Mouse (Mus musculus): ENCODE measurements around the gene Zfp536. TPM values are rescaled to one million over a fixed set of nuclear protein-coding genes. Genes with fewer than 3 reads are reported as not detected.

Gene Zfp536
- polyA plus RNA-seq, 1 experiment from 2014 or later: 1.9 TPM

DNA sequence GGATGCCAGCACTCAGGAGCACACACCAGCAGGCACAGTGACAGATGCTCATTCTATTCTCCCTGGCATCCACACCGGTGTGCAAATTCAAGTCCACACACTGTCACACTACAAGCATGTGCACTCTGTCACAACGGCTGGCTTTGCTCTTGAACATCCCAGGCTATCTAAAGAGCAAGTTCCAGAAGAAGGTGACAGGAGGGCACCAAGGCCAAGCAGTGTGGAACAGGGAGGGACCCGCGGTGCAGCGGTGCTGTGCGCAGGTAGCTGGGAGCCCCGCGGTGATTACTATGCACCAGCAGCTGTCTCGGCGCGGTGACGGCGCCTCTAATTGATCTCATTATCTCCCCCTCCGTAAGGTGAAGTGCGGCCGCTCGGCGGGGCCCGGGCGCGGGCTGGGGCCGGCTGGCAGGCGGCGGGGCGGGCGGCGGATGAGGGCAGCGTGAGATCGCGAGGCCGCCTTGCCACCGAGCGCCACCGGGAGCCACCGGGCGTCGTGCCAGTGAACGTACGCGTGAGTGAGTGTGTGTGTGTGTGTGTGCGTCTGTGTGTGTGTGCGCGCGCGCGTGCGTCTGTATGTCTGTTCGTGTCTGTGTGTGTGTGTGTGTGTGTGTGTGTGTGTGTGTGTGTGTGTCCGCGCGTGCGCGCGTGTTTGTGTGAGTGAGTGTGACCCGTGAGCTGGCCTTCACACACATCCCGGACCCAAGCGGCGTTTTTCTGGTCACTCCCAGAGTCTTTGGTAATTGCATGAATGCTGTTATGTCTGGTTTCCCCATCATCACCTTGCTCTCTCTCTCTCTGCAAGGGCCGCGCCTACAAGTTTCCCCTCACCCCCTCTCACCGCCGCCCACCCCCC is 149.3 kb downstream of the Zfp536 start:
- Histone ChIP-seq H3K9me3 (ENCODE audit: control insufficient read depth, low read length) (no peaks in the 10 kb centered on the region), H3K9ac (ENCODE audit: low read length) (peak overlapping the region; percentile 43), H3K27me3 (ENCODE audit: control insufficient read depth, insufficient read depth, low read length) (peaks cover 13% of the 10 kb centered on the region; the same call in 1 of the 2 replicates), H3K4me2 (ENCODE audit: low read depth, severe bottlenecking) (peak overlapping the region; percentile 93), H3K4me1 (ENCODE audit: control insufficient read depth, insufficient read depth, low read length) (0 out of 2 replicates have a peak, but pooled peaks cover 4% of the 10 kb centered on the region), H3K36me3 (ENCODE audit: control insufficient read depth, insufficient read depth, low read length) (no peaks in the 10 kb centered on the region), H3K4me3 (ENCODE audit: low read depth, low read length) (peak overlapping the region; percentile 37), H3K27ac (replicated peaks; ENCODE audit: low read depth, low read length) (no peak overlapping the region)
- DNase-seq (ENCODE audit: low spot score) (peak; percentile 59), ATAC-seq (ENCODE audit: insufficient number of reproducible peaks, low FRiP score, low TSS enrichment, low read depth) (peak; percentile 39; the same call in 1 of the 2 replicates)
- whole genome bisulfite sequencing: 3% methylated on average over 55 of the region's 62 CpGs

DNA sequence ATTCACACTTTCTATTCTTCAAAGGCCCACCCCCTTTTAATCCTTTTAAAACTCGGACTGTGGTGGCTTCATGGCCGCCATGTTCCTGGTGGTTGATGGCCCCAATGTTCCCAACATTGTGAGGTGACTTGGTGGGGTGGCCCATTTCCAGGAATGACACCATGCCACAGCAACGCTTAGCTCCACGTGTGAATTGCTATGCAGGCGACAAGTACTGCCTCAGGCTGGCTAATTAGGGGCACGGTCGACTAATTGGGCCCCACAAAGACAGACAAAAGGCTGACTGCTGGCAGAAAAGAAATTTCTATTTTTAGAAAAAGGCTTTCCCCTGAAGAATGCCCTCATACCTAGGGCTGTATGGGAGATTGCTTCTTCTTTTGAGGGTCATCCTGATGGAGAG is 154.2 kb downstream of the Zfp536 start:
- Histone ChIP-seq H3K36me3 (ENCODE audit: control insufficient read depth, insufficient read depth, low read length) (no peaks in the 10 kb centered on the region), H3K27me3 (ENCODE audit: control insufficient read depth, insufficient read depth, low read length) (peaks cover 11% of the 10 kb centered on the region; the same call in 1 of the 2 replicates), H3K9ac (ENCODE audit: low read length) (no peak overlapping the region), H3K4me3 (ENCODE audit: low read depth, low read length) (no peak overlapping the region), H3K4me1 (ENCODE audit: control insufficient read depth, insufficient read depth, low read length) (0 out of 2 replicates have a peak, but pooled peaks cover 2% of the 10 kb centered on the region), H3K9me3 (ENCODE audit: control insufficient read depth, low read length) (no peaks in the 10 kb centered on the region), H3K4me2 (ENCODE audit: low read depth, severe bottlenecking) (no peak overlapping the region), H3K27ac (replicated peaks; ENCODE audit: low read depth, low read length) (no peak overlapping the region)
- 43% methylated on average over 7 of the region's 7 CpGs for WGBS
- ATAC-seq (ENCODE audit: insufficient number of reproducible peaks, low FRiP score, low TSS enrichment, low read depth) (no peak), DNase-seq (ENCODE audit: low spot score) (no peak)

- H3K4me2 ChIP-seq (ENCODE audit: low read depth, severe bottlenecking): no peak overlapping the region
- 85% methylated on average over 2 of the region's 2 CpGs for WGBS
- H3K4me3 ChIP-seq (ENCODE audit: low read depth, low read length): no peak overlapping the region
- no peaks in the 10 kb centered on the region for H3K36me3 ChIP-seq (ENCODE audit: control insufficient read depth, insufficient read depth, low read length)
- H3K9me3 ChIP-seq (ENCODE audit: control insufficient read depth, low read length): no peaks in the 10 kb centered on the region
- DNase-seq (ENCODE audit: low spot score): no peak
- ATAC-seq (ENCODE audit: insufficient number of reproducible peaks, low FRiP score, low TSS enrichment, low read depth): no peak
- H3K9ac ChIP-seq (ENCODE audit: low read length): no peak overlapping the region
- no peaks in the 10 kb centered on the region; the same call in 1 of the 2 replicates for H3K27me3 ChIP-seq (ENCODE audit: control insufficient read depth, insufficient read depth, low read length)
- no peak overlapping the region for H3K27ac ChIP-seq (replicated peaks; ENCODE audit: low read depth, low read length)
- no peaks in the 10 kb centered on the region for H3K4me1 ChIP-seq (ENCODE audit: control insufficient read depth, insufficient read depth, low read length)
These were observed 155.6 kb downstream of the Zfp536 start for GRCm38 (mm10) chr7:37617880-37618279.

DNA sequence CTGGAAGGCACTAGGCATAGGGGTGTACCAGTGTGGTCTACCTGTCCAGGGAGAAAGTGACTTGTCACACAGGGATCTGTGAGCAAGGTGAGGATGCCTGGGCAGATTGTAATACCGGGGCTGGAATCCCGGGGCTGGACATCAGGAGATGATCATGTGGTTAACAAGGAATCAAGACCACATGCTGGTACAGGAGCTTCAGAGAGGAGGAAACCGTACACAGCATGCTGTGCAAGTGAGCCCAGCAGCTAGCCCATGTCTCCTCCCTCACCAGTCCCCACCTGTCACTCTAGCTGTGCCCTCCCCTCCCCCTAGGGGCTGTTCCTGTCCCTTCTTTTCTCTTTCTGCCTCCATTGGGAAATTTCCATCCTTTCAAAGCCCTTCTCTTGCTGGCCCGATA is 157.5 kb downstream of the Zfp536 start:
- no peak overlapping the region for H3K4me2 ChIP-seq (ENCODE audit: low read depth, severe bottlenecking)
- H3K27me3 ChIP-seq (ENCODE audit: control insufficient read depth, insufficient read depth, low read length): no peaks in the 10 kb centered on the region
- no peaks in the 10 kb centered on the region for H3K36me3 ChIP-seq (ENCODE audit: control insufficient read depth, insufficient read depth, low read length)
- DNase-seq (ENCODE audit: low spot score) (no peak), ATAC-seq (ENCODE audit: insufficient number of reproducible peaks, low FRiP score, low TSS enrichment, low read depth) (no peak)
- H3K27ac ChIP-seq (replicated peaks; ENCODE audit: low read depth, low read length): no peak overlapping the region
- no peak overlapping the region for H3K9ac ChIP-seq (ENCODE audit: low read length)
- no peaks in the 10 kb centered on the region for H3K9me3 ChIP-seq (ENCODE audit: control insufficient read depth, low read length)
- no peaks in the 10 kb centered on the region for H3K4me1 ChIP-seq (ENCODE audit: control insufficient read depth, insufficient read depth, low read length)
- no peak overlapping the region for H3K4me3 ChIP-seq (ENCODE audit: low read depth, low read length)
- 80% methylated on average over 4 of the region's 4 CpGs for WGBS

GRCm38 (mm10) chr7:37614381-37614780 is 159.1 kb downstream of the Zfp536 start:
- no peak overlapping the region for H3K9ac ChIP-seq (ENCODE audit: low read length)
- DNase-seq (ENCODE audit: low spot score): no peak
- no peak for ATAC-seq (ENCODE audit: insufficient number of reproducible peaks, low FRiP score, low TSS enrichment, low read depth)
- H3K4me1 ChIP-seq (ENCODE audit: control insufficient read depth, insufficient read depth, low read length): no peaks in the 10 kb centered on the region
- no peak overlapping the region for H3K4me2 ChIP-seq (ENCODE audit: low read depth, severe bottlenecking)
- WGBS: 60% methylated on average over 10 of the region's 10 CpGs
- H3K4me3 ChIP-seq (ENCODE audit: low read depth, low read length): no peak overlapping the region
- no peaks in the 10 kb centered on the region for H3K36me3 ChIP-seq (ENCODE audit: control insufficient read depth, insufficient read depth, low read length)
- H3K27me3 ChIP-seq (ENCODE audit: control insufficient read depth, insufficient read depth, low read length): no peaks in the 10 kb centered on the region
- no peaks in the 10 kb centered on the region for H3K9me3 ChIP-seq (ENCODE audit: control insufficient read depth, low read length)
- no peak overlapping the region for H3K27ac ChIP-seq (replicated peaks; ENCODE audit: low read depth, low read length)

DNA sequence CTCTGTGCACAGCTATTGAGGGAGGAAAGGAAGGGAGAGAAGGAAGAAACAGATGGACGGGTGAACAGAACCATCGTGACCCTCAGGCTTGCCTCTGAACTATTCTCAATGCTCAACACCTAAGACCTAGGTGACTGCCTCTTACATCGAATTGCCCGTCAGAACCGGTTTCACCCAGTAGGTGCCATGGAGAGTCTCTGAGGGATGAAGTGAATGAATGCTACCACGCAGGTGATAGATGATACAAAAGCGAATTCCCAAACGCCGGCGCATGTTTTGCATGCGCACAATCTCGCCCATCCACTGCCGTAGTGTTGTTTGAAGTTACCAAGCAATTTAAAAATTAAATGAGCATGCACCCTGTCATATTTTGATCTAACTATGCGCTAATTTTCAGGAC is 164.9 kb downstream of the Zfp536 start:
- ATAC-seq (ENCODE audit: insufficient number of reproducible peaks, low FRiP score, low TSS enrichment, low read depth) (no peak), DNase-seq (ENCODE audit: low spot score) (no peak)
- Histone ChIP-seq H3K27ac (replicated peaks; ENCODE audit: low read depth, low read length) (no peak overlapping the region), H3K9me3 (ENCODE audit: control insufficient read depth, low read length) (no peaks in the 10 kb centered on the region), H3K36me3 (ENCODE audit: control insufficient read depth, insufficient read depth, low read length) (no peaks in the 10 kb centered on the region), H3K4me2 (ENCODE audit: low read depth, severe bottlenecking) (no peak overlapping the region), H3K4me1 (ENCODE audit: control insufficient read depth, insufficient read depth, low read length) (no peaks in the 10 kb centered on the region), H3K9ac (ENCODE audit: low read length) (no peak overlapping the region), H3K4me3 (ENCODE audit: low read depth, low read length) (no peak overlapping the region), H3K27me3 (ENCODE audit: control insufficient read depth, insufficient read depth, low read length) (no peaks in the 10 kb centered on the region)
- WGBS: 91% methylated on average over 14 of the region's 14 CpGs

GRCm38 (mm10) chr7:37607906-37608305 is 165.5 kb downstream of the Zfp536 start:
- DNase-seq (ENCODE audit: low spot score) (no peak), ATAC-seq (ENCODE audit: insufficient number of reproducible peaks, low FRiP score, low TSS enrichment, low read depth) (no peak)
- 95% methylated on average over 6 of the region's 6 CpGs for WGBS
- Histone ChIP-seq H3K36me3 (ENCODE audit: control insufficient read depth, insufficient read depth, low read length) (no peaks in the 10 kb centered on the region), H3K27me3 (ENCODE audit: control insufficient read depth, insufficient read depth, low read length) (no peaks in the 10 kb centered on the region), H3K4me2 (ENCODE audit: low read depth, severe bottlenecking) (no peak overlapping the region), H3K9ac (ENCODE audit: low read length) (no peak overlapping the region), H3K9me3 (ENCODE audit: control insufficient read depth, low read length) (no peaks in the 10 kb centered on the region), H3K4me3 (ENCODE audit: low read depth, low read length) (no peak overlapping the region), H3K27ac (replicated peaks; ENCODE audit: low read depth, low read length) (no peak overlapping the region), H3K4me1 (ENCODE audit: control insufficient read depth, insufficient read depth, low read length) (no peaks in the 10 kb centered on the region)

DNA sequence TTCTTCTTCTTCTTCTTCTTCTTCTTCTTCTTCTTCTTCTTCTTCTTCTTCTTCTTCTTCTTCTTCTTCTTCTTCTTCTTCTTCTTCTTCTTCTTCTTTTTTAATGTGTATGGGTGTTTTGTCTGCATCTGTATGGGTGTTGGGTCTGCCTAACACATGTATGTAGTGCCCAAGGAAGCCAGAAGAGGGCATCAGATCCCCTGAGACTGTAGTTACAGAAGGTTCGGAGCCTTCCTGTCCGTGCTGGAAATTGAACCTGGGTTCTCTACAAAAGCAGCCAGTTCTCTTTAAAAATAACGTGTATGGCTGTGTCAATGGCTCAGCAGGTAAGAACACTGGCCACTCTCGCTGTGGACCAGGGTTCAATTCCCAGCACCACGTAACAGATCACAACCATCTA is 167.0 kb downstream of the Zfp536 start:
- H3K27me3 ChIP-seq (ENCODE audit: control insufficient read depth, insufficient read depth, low read length): no peaks in the 10 kb centered on the region
- no peak for ATAC-seq (ENCODE audit: insufficient number of reproducible peaks, low FRiP score, low TSS enrichment, low read depth)
- no peak overlapping the region for H3K27ac ChIP-seq (replicated peaks; ENCODE audit: low read depth, low read length)
- WGBS: 82% methylated on average over 5 of the region's 5 CpGs
- H3K9ac ChIP-seq (ENCODE audit: low read length): no peak overlapping the region
- H3K9me3 ChIP-seq (ENCODE audit: control insufficient read depth, low read length): no peaks in the 10 kb centered on the region
- no peak for DNase-seq (ENCODE audit: low spot score)
- no peaks in the 10 kb centered on the region for H3K4me1 ChIP-seq (ENCODE audit: control insufficient read depth, insufficient read depth, low read length)
- no peaks in the 10 kb centered on the region for H3K36me3 ChIP-seq (ENCODE audit: control insufficient read depth, insufficient read depth, low read length)
- H3K4me3 ChIP-seq (ENCODE audit: low read depth, low read length): no peak overlapping the region
- no peak overlapping the region for H3K4me2 ChIP-seq (ENCODE audit: low read depth, severe bottlenecking)

All from limb, embryonic 11.5 days (tissue).